Mouse (Mus musculus) brown adipose tissue, adult 24 weeks (tissue): ENCODE data around the gene Nckap1l. TPM values are rescaled to one million over a fixed set of nuclear protein-coding genes. Genes with fewer than 3 reads are reported as not detected.
"Not testable (repeated sequence)": the region's sequence is repeated elsewhere in the genome, so short reads cannot be mapped to it uniquely, and the experiment has no call there.

ENCODE experiments used
- H3K27ac ChIP-seq: fragments of 200-500 bp; replicated peaks from 2 replicates; pipeline ENCODE4 v1.5.1; 2012; ENCODE audit warnings: low read depth, mild to moderate bottlenecking, low read length
- H3K4me1 ChIP-seq: fragments of 200-500 bp; 2 replicates; pipeline ENCODE4 v1.6.1; 2012; ENCODE audit warnings: low read length, mixed read lengths; ENCODE audit not compliant: control insufficient read depth, insufficient read depth, insufficient read length
- H3K4me3 ChIP-seq: fragments of 200-500 bp; 2 replicates; pipeline ENCODE4 v1.5.1; 2012; ENCODE audit warnings: low read depth, mild to moderate bottlenecking, low read length, moderate library complexity; ENCODE audit not compliant: insufficient read depth
- polyA plus RNA-seq: library from polyadenylated mRNA; stranded (reverse); fragments of >200 nt; gene quantifications from 2 replicates; pipeline ENCODE4 v1.2.4, GENCODE M21; 2012; ENCODE audit not compliant: missing spikeins, insufficient read depth, insufficient read length

Gene Nckap1l
- 3.4 and 3.6 TPM in 2 replicates for polyA plus RNA-seq

DNA sequence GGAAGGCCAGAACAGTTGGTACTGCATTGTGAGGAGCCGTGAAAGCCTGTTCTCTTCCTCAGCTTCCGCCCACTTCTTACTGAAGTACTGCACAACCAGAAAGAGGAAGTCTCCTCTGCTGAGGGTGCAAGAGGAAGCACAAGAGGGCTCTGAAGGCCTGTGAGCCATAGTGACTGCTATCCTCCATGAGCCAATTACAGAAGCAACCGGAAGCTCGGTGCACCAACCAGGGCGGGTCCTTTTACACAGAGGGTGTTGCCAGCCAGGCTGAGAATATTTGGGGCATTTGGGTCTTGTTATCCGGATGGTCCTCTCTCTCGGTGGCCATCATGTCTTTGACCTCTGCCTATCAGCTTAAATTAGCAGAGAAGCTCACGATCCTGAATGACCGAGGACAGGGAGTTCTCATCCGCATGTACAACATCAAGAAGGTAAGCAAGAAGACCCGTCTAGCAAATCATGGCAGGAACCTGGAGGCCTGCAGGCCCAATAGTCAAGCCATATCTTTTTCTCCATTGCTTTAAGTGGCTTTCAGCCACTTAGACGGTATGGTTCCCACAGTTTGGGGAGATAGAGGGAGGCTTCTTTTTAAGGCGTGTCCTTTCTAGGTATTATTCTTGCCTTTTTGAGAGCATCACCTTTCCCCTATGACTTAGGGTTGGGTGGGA is at the start of gene Nckap1l:
Nckap1l (plus strand) TSS at position 244 of the 668 bp plus-strand sequence.
- H3K4me1 ChIP-seq = no peaks in the 10 kb centered on the region
- no peak within 1 kb of the TSS for H3K27ac ChIP-seq
- H3K4me3 ChIP-seq = peak within 1 kb of the TSS; percentile 52

GRCm38 (mm10) chr15:103405586-103405985 is 48.0 kb upstream of the Nckap1l start:
- not testable (repeated sequence) for H3K27ac ChIP-seq

DNA sequence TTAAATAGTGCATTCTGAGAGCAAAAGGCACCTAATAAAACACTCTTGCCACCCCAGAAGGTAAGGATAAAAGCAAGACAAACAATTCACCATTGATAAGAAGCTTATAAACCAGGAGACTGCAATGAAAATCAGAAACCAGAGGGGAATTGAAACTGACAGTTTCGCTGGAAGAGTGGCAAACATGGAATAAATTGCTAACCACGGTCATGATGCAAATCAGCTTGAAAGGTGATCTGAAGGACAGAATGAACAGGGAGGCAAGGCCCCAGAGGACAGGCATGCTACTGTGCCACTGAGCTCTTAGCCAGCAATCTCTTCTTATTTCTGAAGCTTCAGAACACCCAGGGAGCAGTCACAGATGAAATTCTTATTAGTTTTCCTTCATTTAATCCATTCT is 26.6 kb upstream of the Nckap1l start:
- Histone ChIP-seq H3K4me1 (no peaks in the 10 kb centered on the region), H3K27ac (no peak overlapping the region), H3K4me3 (no peak overlapping the region)

More at GRCm38 (mm10) chr15:103405586-103405985, 48.0 kb upstream of the Nckap1l start:
- H3K4me3 ChIP-seq, H3K4me1 ChIP-seq: not testable (repeated sequence)

- H3K27ac ChIP-seq = no peak within 1 kb of the TSS
- no peak within 1 kb of the TSS for H3K4me3 ChIP-seq
- H3K4me1 ChIP-seq = no peaks in the 10 kb centered on the region
Observed at GRCm38 (mm10) chr15:103430241-103430640, 23.4 kb upstream of the Nckap1l start, which contains the start of gene Gtsf1. Gtsf1 (minus strand) TSS chr15:103430470.

DNA sequence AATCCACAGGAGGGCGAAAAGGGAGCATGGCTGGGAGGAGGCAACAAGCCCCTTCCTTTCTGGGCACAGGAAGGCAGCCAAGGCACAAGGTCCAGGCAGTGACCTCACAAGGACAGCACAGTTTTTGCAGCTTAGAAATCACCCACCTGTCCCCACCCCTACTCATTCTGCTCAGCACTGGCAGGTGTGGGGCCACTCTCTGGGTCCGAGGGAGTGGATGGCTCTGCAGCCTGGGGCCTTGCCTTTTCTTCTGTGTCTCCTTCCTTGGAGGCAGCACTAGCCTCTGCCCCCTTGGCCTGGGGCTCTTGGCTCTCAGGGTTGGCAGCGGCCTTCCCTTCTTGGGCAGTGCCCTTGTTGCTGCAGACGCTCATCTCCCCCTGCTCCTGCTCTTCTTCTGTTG is 7.6 kb upstream of the Nckap1l start:
- H3K4me3 ChIP-seq = not testable (repeated sequence)

DNA sequence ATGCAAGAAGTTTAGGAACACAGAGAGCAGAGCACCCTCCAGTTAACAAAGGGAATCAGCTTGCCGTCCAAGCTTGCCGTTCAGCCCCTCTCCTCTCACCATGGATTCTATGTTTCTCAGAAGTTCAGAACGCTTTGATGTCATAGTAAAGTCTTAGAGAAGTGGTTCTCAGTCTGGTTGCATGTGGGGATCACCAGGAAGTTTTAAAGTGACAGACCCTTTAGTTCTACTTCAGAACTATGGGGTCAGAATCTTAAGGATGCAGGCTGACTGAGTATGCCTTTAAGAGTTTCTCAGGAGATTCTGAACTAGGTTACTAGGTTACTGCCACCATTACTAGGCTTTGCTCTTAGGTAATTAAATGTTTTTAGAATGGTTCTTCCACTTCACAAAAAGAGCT is 5.2 kb upstream of the Nckap1l start, which contains the start of gene Gtsf2:
Gtsf2 (minus strand) TSS at position 101 of the 400 bp plus-strand sequence.
- Histone ChIP-seq H3K27ac (no peak within 1 kb of the TSS), H3K4me1 (no peaks in the 10 kb centered on the region), H3K4me3 (no peak within 1 kb of the TSS)

More for the DNA sequence above, 7.6 kb upstream of the Nckap1l start:
- H3K27ac ChIP-seq, H3K4me1 ChIP-seq: not testable (repeated sequence)

- H3K4me1 ChIP-seq = no peaks in the 10 kb centered on the region
- H3K4me3 ChIP-seq = peak overlapping the region; percentile 36; the same call in 1 of the 2 replicates
- H3K27ac ChIP-seq = no peak overlapping the region
Observed at GRCm38 (mm10) chr15:103454449-103454848, 855 bp downstream of the Nckap1l start.

- Histone ChIP-seq H3K4me3 (no peak overlapping the region), H3K4me1 (no peaks in the 10 kb centered on the region), H3K27ac (no peak overlapping the region)
Observed at GRCm38 (mm10) chr15:103462539-103463261, 9.1 kb downstream of the Nckap1l start.

- no peaks in the 10 kb centered on the region for H3K4me1 ChIP-seq
- H3K4me3 ChIP-seq = no peak overlapping the region
- no peak overlapping the region for H3K27ac ChIP-seq
Observed at GRCm38 (mm10) chr15:103471488-103472194, 18.0 kb downstream of the Nckap1l start.

DNA sequence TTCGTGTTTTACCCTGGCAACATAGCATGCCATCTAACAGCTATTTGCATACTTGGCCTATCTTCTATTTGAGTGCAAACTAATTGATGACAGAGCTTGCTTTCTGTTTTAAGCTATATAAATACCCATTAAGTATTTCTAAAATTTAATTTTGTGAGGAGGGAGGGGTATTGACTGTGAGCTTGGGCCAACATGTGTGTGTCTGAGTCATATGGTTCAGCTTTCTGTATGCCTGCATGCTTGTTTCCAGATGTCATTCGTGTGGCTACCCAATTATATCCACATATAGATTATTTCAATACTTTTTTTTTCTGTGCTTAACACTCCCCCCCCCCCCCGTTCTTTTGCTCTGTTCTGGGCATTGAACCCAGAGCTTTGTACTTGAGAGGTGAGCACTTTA is 18.7 kb downstream of the Nckap1l start:
- Histone ChIP-seq H3K27ac (no peak overlapping the region), H3K4me3 (no peak overlapping the region), H3K4me1 (no peaks in the 10 kb centered on the region)

DNA sequence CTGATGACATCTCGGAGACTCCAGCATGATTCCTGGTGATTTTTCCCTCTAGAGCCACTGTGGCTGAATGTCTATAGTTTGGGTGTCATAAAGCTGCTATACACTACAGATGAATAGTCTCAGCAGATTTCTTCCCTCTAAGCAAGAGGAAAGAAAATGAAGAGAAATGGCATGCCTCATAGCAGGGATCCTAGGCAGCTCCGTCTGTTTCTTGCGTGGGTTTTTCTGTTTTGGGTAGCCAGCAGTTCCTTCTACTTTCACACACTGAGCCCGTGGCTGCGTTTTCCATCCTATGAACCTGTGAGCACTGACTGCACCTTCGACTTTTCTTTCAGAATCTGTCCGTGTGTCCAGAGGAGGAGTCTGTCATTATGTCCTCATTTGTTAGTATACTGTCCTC is 19.6 kb downstream of the Nckap1l start:
- no peak overlapping the region for H3K4me3 ChIP-seq
- no peak overlapping the region for H3K27ac ChIP-seq
- no peaks in the 10 kb centered on the region for H3K4me1 ChIP-seq

DNA sequence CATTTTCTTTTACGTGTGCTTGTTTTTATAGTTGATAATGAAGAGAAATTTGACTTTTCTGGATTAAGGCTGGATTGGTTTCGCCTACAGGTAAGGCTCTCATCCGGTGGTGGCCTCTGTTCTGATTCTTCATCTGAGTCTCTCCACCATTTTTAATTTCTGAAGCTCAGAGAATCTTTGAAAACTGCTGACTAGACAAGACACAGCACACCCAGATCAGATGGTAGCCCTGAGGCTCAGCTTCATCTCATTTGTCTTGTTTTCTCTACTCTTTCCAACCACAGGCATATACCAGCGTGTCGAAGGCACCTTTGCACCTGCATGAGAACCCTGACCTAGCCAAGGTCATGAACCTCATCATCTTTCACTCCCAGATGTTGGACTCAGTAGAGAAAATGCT is 20.2 kb downstream of the Nckap1l start:
- no peak overlapping the region for H3K27ac ChIP-seq
- no peak overlapping the region for H3K4me3 ChIP-seq
- no peaks in the 10 kb centered on the region for H3K4me1 ChIP-seq

- no peak overlapping the region for H3K27ac ChIP-seq
- H3K4me1 ChIP-seq = no peaks in the 10 kb centered on the region
- no peak overlapping the region for H3K4me3 ChIP-seq
Observed at GRCm38 (mm10) chr15:103479080-103479606, 25.5 kb downstream of the Nckap1l start.

GRCm38 (mm10) chr15:103480129-103480528 is 26.5 kb downstream of the Nckap1l start:
- Histone ChIP-seq H3K4me3 (no peak overlapping the region), H3K4me1 (no peaks in the 10 kb centered on the region), H3K27ac (no peak overlapping the region)

GRCm38 (mm10) chr15:103482488-103482887 is 28.9 kb downstream of the Nckap1l start:
- H3K27ac ChIP-seq = no peak overlapping the region
- H3K4me1 ChIP-seq = no peaks in the 10 kb centered on the region

More at GRCm38 (mm10) chr15:103482488-103482887, 28.9 kb downstream of the Nckap1l start:
- no peak overlapping the region for H3K4me3 ChIP-seq
